Mouse (Mus musculus) embryo, embryonic 10.5 days (tissue): ENCODE data around the gene Dtx2.
"Not testable (repeated sequence)": the region's sequence is repeated elsewhere in the genome, so short reads cannot be mapped to it uniquely, and the experiment has no call there.

Source experiments
- DNase-seq: peaks from one replicate; pipeline ENCODE4 v3.0.0-alpha.2; 2015; ENCODE audit warnings: low spot score

Dtx2 gene

GRCm38 (mm10) chr5:136066404-136067148, 72.0 kb downstream of the Dtx2 start:
- DNase-seq, result not testable (repeated sequence)

GRCm38 (mm10) chr5:136069411-136069810, 74.8 kb downstream of the Dtx2 start:
- no peak for DNase-seq

GRCm38 (mm10) chr5:136073051-136073450, 78.5 kb downstream of the Dtx2 start:
- DNase-seq, result no peak

- DNase-seq, result no peak
Observed at GRCm38 (mm10) chr5:136073526-136073925, 78.9 kb downstream of the Dtx2 start.

GRCm38 (mm10) chr5:136075076-136075475, 80.5 kb downstream of the Dtx2 start:
- DNase-seq, result no peak

- DNase-seq, result no peak
Observed at GRCm38 (mm10) chr5:136076284-136076683, 81.7 kb downstream of the Dtx2 start.

GRCm38 (mm10) chr5:136077001-136077550, 82.5 kb downstream of the Dtx2 start:
- no peak for DNase-seq

GRCm38 (mm10) chr5:136078136-136078535, 83.5 kb downstream of the Dtx2 start:
- no peak for DNase-seq

GRCm38 (mm10) chr5:136082345-136082744, 87.7 kb downstream of the Dtx2 start:
- DNase-seq, result no peak
